Mouse (Mus musculus) hindbrain, embryonic 10.5 days (tissue): Measurements from ENCODE around the gene Tecpr2. TPM values are rescaled to one million over a fixed set of nuclear protein-coding genes. Genes with fewer than 3 reads are reported as not detected.

ENCODE experiments used
- DNase-seq: peaks from one replicate; pipeline ENCODE4 v3.0.0-alpha.2; 2017; ENCODE audit warnings: low spot score
- H3K27ac ChIP-seq: fragments of 300-500 bp; sonication (generic); 2 replicates; pipeline ENCODE4 v1.5.1; 2016; ENCODE audit warnings: mild to moderate bottlenecking, moderate library complexity
- H3K27me3 ChIP-seq: fragments of 300-500 bp; sonication (generic); 2 replicates; pipeline ENCODE4 v1.6.1; 2016; ENCODE audit warnings: mild to moderate bottlenecking; ENCODE audit not compliant: poor library complexity, insufficient read depth, severe bottlenecking
- H3K36me3 ChIP-seq: fragments of 300-500 bp; sonication (generic); 2 replicates; pipeline ENCODE4 v1.6.1; 2016; ENCODE audit warnings: mild to moderate bottlenecking, moderate library complexity
- H3K4me1 ChIP-seq: fragments of 300-500 bp; sonication (generic); replicated peaks from 2 replicates; pipeline ENCODE4 v1.6.1; 2016; ENCODE audit warnings: mild to moderate bottlenecking
- H3K4me3 ChIP-seq: fragments of 300-500 bp; sonication (generic); 2 replicates; pipeline ENCODE4 v1.5.1; 2016; ENCODE audit warnings: mild to moderate bottlenecking, moderate library complexity
- H3K9me3 ChIP-seq: fragments of 300-500 bp; sonication (generic); 2 replicates; pipeline ENCODE4 v1.6.1; 2016; ENCODE audit warnings: mild to moderate bottlenecking, moderate library complexity
- WGBS: fragments of 180-500 bp; shearing (Covaris S2); methylation state at CpG from one replicate; pipeline ENCODE4 v1.1.7; 2016; 5-methylcytosine and 5-hydroxymethylcytosine counted together
- polyA plus RNA-seq: library from polyadenylated mRNA; unstranded; fragments of >200 nt; fragmentation: Nextera tagmentation; extraction: Ambion mirVana; gene quantifications from 2 replicates; pipeline ENCODE4 v1.2.1, GENCODE M21; 2016

The Tecpr2 gene
- polyA plus RNA-seq, 1 experiment from 2014 or later: 7.0 TPM

GRCm38 (mm10) chr12:110935983-110936620 is 47.0 kb downstream of the Tecpr2 start:
- Histone ChIP-seq H3K36me3 (peaks cover 72% of the 10 kb centered on the region), H3K9me3 (no peaks in the 10 kb centered on the region), H3K27me3 (no peaks in the 10 kb centered on the region), H3K27ac (no peak overlapping the region), H3K4me1 (0 out of 2 replicates have a peak, but pooled peaks cover 5% of the 10 kb centered on the region), H3K4me3 (no peak overlapping the region)
- WGBS: 66% methylated on average over 9 of the region's 9 CpGs
- DNase-seq: peak; percentile 68

- H3K36me3 ChIP-seq: peaks cover 68% of the 10 kb centered on the region
- 0 out of 2 replicates have a peak, but pooled peaks cover 5% of the 10 kb centered on the region for H3K4me1 ChIP-seq
- no peak overlapping the region for H3K27ac ChIP-seq
- H3K27me3 ChIP-seq: no peaks in the 10 kb centered on the region
- no peak overlapping the region for H3K4me3 ChIP-seq
- 93% methylated on average over 5 of the region's 5 CpGs for WGBS
- no peaks in the 10 kb centered on the region for H3K9me3 ChIP-seq
- no peak for DNase-seq
These were observed 48.4 kb downstream of the Tecpr2 start for GRCm38 (mm10) chr12:110937496-110937895.

- 0 out of 2 replicates have a peak, but pooled peaks cover 5% of the 10 kb centered on the region for H3K4me1 ChIP-seq
- H3K9me3 ChIP-seq: no peaks in the 10 kb centered on the region
- DNase-seq: no peak
- H3K27ac ChIP-seq: no peak overlapping the region
- H3K36me3 ChIP-seq: peaks cover 64% of the 10 kb centered on the region
- 95% methylated on average over 5 of the region's 5 CpGs for WGBS
- H3K4me3 ChIP-seq: no peak overlapping the region
- no peaks in the 10 kb centered on the region for H3K27me3 ChIP-seq
These were observed 50.3 kb downstream of the Tecpr2 start for GRCm38 (mm10) chr12:110939385-110939784.

GRCm38 (mm10) chr12:110940869-110941268 is 51.8 kb downstream of the Tecpr2 start:
- Histone ChIP-seq H3K4me1 (0 out of 2 replicates have a peak, but pooled peaks cover 5% of the 10 kb centered on the region), H3K36me3 (peaks cover 72% of the 10 kb centered on the region), H3K9me3 (no peaks in the 10 kb centered on the region), H3K4me3 (no peak overlapping the region), H3K27ac (no peak overlapping the region), H3K27me3 (no peaks in the 10 kb centered on the region)
- WGBS: 91% methylated on average over 3 of the region's 3 CpGs
- DNase-seq: no peak

GRCm38 (mm10) chr12:110946216-110946615 is 57.2 kb downstream of the Tecpr2 start:
- Histone ChIP-seq H3K36me3 (peaks cover 71% of the 10 kb centered on the region), H3K27me3 (no peaks in the 10 kb centered on the region), H3K4me3 (no peak overlapping the region), H3K4me1 (no peaks in the 10 kb centered on the region), H3K27ac (no peak overlapping the region), H3K9me3 (no peaks in the 10 kb centered on the region)
- no peak for DNase-seq
- 89% methylated on average over 7 of the region's 7 CpGs for WGBS

- no peak overlapping the region for H3K4me3 ChIP-seq
- H3K36me3 ChIP-seq: peaks cover 55% of the 10 kb centered on the region
- H3K4me1 ChIP-seq: no peaks in the 10 kb centered on the region
- DNase-seq: no peak
- H3K9me3 ChIP-seq: no peaks in the 10 kb centered on the region
- no peak overlapping the region for H3K27ac ChIP-seq
- WGBS: 94% methylated on average over 6 of the region's 6 CpGs
- no peaks in the 10 kb centered on the region for H3K27me3 ChIP-seq
These were observed 59.2 kb downstream of the Tecpr2 start for GRCm38 (mm10) chr12:110948082-110948909.

GRCm38 (mm10) chr12:110948910-110949201 is 59.8 kb downstream of the Tecpr2 start:
- Histone ChIP-seq H3K27ac (no peak overlapping the region), H3K27me3 (no peaks in the 10 kb centered on the region), H3K4me1 (no peaks in the 10 kb centered on the region), H3K36me3 (peaks cover 50% of the 10 kb centered on the region), H3K4me3 (no peak overlapping the region), H3K9me3 (no peaks in the 10 kb centered on the region)
- DNase-seq: no peak
- 89% methylated on average over 3 of the region's 3 CpGs for WGBS

- Histone ChIP-seq H3K9me3 (no peaks in the 10 kb centered on the region), H3K36me3 (peaks cover 48% of the 10 kb centered on the region), H3K4me1 (no peaks in the 10 kb centered on the region), H3K4me3 (no peak overlapping the region), H3K27me3 (no peaks in the 10 kb centered on the region), H3K27ac (no peak overlapping the region)
- 98% methylated on average over 1 of the region's 1 CpGs for WGBS
- DNase-seq: no peak
These were observed 60.3 kb downstream of the Tecpr2 start for GRCm38 (mm10) chr12:110949410-110949809.

GRCm38 (mm10) chr12:110950151-110950550 is 61.1 kb downstream of the Tecpr2 start:
- 87% methylated on average over 4 of the region's 4 CpGs for WGBS
- Histone ChIP-seq H3K27me3 (no peaks in the 10 kb centered on the region), H3K4me3 (no peak overlapping the region), H3K4me1 (no peaks in the 10 kb centered on the region), H3K27ac (no peak overlapping the region), H3K36me3 (peaks cover 49% of the 10 kb centered on the region), H3K9me3 (no peaks in the 10 kb centered on the region)
- DNase-seq: no peak

- Histone ChIP-seq H3K27ac (no peak overlapping the region), H3K4me3 (no peak overlapping the region), H3K36me3 (peaks cover 48% of the 10 kb centered on the region), H3K4me1 (no peaks in the 10 kb centered on the region), H3K27me3 (no peaks in the 10 kb centered on the region), H3K9me3 (no peaks in the 10 kb centered on the region)
- DNase-seq: no peak
- 85% methylated on average over 7 of the region's 7 CpGs for WGBS
These were observed 62.2 kb downstream of the Tecpr2 start for GRCm38 (mm10) chr12:110951236-110951635.

- 85% methylated on average over 6 of the region's 6 CpGs for WGBS
- DNase-seq: no peak
- no peak overlapping the region for H3K27ac ChIP-seq
- no peaks in the 10 kb centered on the region for H3K9me3 ChIP-seq
- peaks cover 46% of the 10 kb centered on the region for H3K36me3 ChIP-seq
- no peaks in the 10 kb centered on the region for H3K4me1 ChIP-seq
- H3K27me3 ChIP-seq: no peaks in the 10 kb centered on the region
- no peak overlapping the region for H3K4me3 ChIP-seq
These were observed 63.7 kb downstream of the Tecpr2 start for GRCm38 (mm10) chr12:110952628-110953385.

GRCm38 (mm10) chr12:110953443-110953842 is 64.4 kb downstream of the Tecpr2 start:
- DNase-seq: no peak
- WGBS: 91% methylated on average over 3 of the region's 3 CpGs

GRCm38 (mm10) chr12:110953900-110954299 is 64.8 kb downstream of the Tecpr2 start:
- Histone ChIP-seq H3K9me3 (no peaks in the 10 kb centered on the region), H3K4me1 (no peaks in the 10 kb centered on the region), H3K27ac (no peak overlapping the region), H3K4me3 (no peak overlapping the region), H3K36me3 (peaks cover 36% of the 10 kb centered on the region), H3K27me3 (no peaks in the 10 kb centered on the region)
- no peak for DNase-seq
- 99% methylated on average over 2 of the region's 2 CpGs for WGBS

More at GRCm38 (mm10) chr12:110953443-110953842, 64.4 kb downstream of the Tecpr2 start:
- Histone ChIP-seq H3K36me3 (peaks cover 39% of the 10 kb centered on the region), H3K4me1 (no peaks in the 10 kb centered on the region), H3K27ac (no peak overlapping the region), H3K4me3 (no peak overlapping the region), H3K9me3 (no peaks in the 10 kb centered on the region), H3K27me3 (no peaks in the 10 kb centered on the region)
